Mouse (Mus musculus): ENCODE results near the gene Psmd14.

Gene Psmd14

DNA sequence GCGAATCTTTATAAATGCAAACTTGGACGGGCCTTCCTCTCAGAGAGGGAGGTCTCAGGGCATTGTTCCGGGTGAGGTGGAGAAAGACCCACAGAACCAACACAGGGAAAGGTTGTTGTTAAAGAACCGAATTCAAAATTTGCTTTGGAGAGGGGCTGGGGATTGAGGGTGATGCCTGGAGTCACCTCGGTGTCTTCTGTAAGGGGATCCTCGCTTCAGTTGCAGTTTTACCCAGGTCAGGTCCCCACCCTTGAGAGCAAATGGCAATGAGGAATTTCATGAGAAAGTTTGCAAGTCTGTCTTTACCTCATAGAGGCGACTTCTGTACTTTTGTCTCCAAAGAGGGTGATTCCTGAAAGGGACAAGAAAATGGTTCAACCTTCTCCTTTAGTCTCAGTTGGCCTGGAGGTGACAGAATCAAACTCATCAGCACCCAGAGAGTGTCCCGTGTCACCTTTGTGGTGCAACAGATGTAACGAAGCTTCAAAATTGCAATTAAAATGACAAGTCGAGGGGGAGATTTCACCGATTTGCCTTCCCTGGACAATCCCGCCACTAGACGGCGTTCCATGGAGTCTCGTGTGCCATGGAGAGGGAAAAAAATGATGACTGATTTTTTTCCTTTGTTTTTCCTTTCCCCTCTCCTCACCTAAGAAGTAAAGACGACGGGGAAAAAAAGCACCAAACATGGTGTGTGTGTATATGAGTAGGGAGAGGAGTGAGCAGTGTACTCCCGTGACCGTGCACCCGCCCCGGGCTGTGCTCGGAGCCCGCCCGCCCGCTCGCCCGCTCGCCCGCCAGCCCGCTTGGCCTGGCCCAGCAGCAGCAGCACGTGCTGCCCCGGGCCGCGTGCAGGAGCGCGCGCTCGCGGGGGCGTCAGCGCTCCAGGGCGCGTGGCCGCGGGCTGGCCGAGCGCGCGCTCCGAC lies 103.3 kb downstream of the Psmd14 start:
- no peak for DNase-seq

DNA sequence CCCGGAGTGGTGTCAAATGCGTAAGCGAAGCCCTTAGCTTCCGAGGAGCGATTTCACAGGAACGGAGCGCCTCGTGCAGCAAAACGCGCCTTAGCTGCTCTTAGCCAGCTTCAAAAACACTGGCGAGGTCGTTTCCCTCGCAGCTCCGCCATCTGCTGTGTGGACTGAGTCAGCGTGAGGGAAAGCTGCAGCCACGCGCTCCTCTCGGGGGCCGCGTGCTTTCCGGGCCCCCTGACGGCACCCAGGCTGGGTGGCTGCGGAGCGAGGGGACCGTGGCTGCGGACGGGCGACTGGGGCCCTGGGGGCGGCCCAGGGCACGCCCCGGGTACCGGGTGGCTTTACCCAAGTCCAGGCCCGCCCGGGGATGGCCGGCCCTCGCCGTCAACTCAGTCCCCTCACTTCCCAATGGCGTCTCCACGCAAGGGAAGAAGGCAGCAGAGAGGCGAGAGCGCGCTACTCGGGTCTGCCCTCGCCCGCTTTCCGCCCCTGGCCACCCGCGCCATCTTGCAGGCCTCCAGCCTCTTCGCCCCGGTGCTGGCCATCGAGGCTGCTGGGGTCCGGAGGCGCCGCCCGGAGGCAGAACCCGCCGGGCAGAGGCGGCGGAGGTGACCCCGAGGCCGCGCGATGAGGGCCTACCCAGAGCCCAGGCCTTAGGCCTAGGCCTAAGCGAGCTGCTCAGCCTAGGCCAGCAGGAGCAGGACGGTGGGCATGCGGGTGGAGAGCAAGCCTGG lies 104.3 kb downstream of the Psmd14 start:
- no peak for DNase-seq

DNA sequence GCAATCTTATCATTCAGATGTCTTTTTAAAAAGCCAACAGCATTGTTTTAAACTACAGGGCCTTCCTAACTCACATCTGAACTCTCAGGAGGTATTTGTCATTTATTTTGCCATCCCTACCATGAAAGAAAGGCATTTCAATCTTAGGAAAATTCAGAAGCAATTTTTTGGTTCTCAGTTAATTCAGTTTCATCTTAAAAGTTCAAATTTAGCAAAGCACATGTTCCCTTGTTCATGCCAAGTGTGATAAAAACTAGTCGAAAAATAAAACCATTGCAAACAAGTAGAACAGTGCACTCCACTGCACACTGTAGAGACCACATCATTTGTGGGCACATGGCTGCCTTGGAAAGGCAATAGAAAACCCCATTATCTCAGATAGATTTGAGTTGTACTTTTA lies 106.7 kb downstream of the Psmd14 start:
- DNase-seq: no peak

DNA sequence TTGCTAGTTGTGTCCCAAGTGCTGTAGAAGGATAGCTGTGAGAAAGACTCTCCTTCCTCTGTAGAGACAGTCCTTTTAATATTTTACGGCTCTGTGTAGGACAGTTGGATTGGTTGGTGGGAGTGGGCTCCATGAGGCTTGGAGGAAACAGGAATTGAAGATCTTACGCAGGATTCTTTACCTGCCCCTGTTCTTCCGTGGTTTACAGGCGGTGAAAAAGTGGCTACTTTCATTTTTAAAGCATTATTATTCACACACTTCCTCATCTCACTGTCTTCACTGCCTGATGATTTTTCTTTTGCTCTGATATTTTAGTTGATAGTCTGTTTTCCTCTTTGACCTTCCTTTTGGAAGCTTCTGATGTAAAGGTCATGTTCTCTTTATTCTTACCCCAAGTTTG lies 108.7 kb downstream of the Psmd14 start:
- DNase-seq: no peak

DNA sequence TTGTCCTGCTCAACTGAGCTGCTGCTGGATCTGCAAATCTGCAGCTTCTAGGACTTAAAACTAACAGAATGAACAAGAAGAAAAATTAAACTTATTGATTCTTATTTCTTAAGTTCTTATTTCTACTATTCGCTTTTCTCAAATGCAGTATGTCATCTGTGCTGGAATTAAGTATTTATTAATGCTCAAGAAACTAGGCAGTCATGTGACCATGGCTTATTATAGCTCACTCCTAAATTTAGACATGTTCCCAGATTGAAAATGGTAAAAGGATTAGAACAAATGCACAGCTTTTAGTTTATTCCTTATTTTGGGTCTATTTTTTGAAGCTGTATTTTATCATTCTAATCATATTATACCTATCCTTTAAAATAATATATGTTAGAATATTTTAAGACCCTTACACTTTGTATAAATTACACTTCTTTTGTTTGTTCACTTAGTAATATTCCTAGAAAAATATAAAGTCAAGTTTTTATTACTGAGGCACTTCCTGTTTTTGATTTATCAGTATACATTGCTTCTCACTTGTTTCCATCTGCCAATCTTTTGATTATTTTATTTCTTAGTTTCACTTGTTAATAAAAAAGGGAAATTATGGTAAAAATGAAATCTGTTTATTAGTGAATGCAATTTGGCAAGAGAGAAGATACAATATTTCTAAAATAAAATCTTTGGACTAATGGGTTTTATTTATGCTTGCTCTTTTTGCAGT lies 112.1 kb downstream of the Psmd14 start:
- DNase-seq: no peak

DNA sequence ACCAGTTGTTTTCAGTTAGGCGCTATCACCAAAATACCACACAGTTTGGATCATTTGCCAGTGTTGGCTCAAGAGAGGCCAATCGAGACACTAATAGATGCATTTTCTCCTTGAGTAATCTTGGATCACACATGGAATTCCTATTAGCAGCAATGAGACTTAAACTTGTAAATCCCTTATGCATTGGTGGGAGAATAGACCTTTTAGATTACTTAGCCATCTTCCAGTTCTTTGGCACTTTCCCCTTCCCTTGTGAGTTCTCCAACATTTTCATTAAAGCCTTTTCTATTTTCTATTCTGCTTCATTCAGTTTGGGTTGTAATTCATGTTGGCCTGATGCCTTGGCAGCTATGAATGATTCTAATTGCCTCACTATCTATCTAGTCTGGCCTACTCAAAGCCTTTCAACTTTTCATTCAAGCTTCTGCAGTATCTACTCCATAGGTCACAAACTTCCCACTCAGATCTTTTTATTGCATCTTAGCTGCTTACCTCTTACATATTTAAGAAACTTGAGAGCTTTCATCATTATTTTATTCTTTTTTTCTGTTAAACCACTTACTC lies 125.8 kb downstream of the Psmd14 start:
- no peak for DNase-seq
